Mouse (Mus musculus): ENCODE measurements at regions not wholly inside any gene's neighbourhood (a gene's known extent, or its start where the extent isn't known, plus 50 kb on each side); places are given as distances from the start of the nearest gene placed in this dataset.

DNA sequence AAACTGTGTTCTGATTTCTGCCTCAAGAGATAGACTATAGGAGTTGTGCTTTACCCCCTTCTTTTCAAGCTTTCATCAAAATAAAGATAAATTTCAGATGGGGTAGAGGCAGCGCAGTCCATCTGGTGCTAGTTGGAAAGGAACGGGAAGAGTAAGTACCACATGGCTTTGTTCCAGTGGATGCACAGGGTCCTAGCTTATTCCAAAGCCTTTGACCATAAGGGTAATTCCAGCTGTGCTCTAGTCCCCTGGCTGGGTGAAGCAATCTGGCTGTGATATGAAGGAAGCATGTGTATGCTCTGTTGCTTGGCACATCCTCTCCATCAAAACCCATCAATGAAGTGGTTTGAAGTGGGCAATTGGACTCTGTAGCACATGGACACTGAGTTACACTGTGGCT, 155.6 kb downstream of the 1190002N15Rik start:
- CTCF ChIA-PET: no interaction called here

DNA sequence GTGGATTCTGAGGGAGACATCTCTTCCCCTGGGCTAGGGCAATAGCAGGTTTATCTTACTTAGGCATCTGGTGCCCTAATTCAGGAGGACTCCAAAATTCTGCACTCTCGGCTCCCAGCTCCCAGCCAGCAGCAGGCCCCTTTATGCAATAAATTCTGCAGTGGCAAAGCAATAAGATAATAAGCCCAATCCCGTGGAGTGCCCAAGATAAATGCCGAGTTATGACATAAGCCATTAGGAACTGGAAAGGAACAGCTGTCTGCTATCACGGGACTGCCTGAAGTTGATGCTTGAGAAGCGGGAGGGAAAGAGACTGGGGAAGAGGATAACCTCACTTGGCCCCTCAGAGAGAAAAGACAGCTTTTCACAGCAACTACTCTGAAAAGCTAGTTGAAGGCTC, 159.0 kb downstream of the 1190002N15Rik start:
- CTCF ChIA-PET: no interaction called here

DNA sequence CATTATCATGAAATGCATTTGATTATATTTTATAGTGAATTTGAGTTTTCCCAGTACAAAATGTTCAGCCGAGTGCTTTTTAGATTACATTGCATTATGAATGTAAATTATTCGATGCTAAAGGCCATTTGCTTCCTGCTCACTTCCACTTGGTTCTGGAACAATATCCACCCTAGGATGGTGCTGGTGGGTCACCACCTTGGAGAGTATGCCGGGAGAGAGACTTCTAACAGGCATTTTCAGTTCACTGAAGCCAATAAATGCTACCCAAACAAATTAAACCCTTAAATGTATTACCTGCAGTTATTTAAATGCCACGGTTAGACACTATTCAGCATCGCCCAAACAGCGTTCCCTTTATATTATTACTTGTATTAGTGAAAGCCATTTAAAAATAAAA, 159.6 kb downstream of the 1190002N15Rik start:
- CTCF ChIA-PET: no interaction called here

DNA sequence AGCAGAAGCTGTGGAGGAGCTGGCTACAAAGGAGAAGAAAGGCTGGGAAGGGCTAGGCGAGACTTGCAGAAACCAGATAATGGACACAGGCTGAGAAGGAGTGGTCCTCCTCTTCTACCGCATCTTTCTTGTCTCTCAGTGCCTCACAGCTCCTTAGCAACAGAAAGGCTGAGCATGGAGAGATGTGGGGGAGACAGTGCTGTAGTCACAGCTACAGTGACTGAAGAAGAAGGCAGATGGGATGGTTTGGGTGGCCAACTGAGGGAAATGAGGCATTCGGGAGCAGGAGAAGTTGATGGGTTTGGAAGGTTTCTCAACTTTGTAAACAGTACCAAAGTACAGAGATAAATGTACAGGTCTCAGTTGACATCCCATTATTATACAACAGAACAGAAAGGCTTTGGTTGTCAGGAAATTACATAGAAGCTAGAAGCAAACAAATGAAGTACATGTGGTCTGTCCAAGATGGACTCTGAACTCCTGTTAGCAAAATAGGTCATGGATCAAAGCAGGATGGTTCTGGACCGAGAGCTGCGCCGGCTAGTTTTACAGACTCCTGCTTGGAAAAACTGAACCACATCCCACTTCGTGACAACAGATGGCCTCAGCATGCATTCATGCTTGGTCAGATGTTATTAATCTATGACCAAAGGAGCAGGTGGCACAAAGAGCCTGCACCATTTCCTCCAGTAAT, 160.4 kb downstream of the 1190002N15Rik start:
- CTCF ChIA-PET: no interaction called here

DNA sequence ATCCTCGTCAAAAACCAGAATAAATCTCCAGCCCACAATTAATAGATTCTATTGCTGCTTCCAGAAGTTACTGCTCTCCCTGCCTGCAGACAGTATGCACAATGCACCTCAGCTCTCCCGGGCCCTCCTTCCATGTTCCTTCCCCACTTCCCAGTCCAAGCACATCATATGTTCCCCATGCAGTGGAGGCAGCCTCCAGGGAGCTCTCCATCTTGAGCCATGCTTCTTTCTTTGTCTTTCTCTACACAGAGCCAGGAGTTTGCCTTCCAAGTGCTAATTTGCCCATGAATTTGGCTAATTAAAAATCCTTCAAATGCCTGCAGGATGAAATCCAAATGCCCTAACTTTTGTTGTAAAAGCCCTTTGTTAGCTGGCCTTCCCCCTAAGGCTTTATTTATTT, 166.9 kb downstream of the 1190002N15Rik start:
- CTCF ChIA-PET: no interaction called here

DNA sequence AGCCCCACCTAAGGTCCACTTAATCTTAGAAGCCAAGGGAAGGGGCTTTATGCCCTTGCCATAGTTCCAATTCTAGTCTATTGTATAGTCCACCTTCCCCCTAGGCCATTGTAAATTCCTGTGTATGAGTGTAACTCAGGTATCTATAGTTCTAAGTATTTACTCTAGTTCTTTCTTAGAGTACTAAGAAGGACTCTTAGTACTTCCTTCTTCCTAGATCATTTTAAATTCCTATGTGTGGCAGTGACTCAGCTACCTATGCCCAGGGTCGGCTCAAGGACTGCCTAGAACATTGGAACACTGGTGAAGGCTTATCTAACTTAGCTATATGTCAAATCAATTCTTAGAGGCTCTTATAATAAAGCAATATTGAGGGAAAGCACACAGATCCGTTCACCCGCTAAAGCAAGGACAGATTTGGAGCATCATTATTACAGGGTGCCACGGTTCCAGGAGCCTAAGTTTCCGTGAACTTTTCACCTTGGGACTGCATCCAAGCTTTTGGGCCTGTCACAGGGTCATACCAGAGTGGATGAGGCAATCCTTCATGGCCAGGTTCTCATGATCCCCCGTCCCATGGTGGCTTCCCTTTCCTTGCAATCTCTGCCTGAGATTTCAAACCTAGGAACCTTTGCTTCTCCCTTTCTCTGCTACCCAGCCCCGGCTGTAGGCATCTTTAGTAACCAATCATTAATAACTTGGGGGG, 169.5 kb downstream of the 1190002N15Rik start:
- CTCF ChIA-PET: no interaction called here

DNA sequence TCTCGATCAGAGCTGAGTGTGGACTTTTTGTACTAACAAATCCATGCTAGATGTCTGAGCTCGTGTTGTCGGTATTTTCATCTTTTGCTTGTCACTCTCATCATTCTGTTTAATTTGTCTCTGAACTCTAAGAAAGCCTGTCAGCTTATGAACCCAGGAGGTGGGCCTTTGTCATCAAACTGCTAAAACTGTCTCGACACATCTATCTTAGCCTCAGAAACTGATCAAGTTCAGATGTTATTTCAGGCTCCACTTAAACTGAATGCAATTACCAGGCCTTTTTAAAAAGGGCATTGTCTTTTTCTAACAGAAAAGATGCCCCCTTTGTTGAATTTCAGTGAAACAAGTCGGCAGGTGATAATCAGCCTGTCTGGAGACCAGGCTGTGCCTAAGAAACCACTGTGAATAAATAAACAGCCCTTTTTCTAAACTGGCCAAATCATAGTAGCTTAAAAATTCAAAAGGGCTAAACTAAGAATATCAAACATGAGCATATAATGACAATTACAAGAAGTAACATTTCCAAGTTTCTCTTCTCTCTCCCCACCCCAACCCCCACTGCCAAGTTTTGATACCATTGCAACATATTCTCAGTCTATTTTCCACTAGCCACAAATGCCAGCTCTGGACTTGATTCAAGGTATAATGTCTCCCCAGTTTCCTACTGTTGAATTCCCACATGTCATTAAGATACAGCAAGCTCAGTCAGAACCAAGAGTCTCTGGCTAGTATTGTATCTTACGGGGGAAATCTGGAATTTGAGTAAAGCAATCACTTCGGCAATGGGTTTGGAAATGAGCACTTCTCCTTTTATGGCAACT, 175.8 kb downstream of the 1190002N15Rik start:
- CTCF ChIA-PET: no interaction called here

DNA sequence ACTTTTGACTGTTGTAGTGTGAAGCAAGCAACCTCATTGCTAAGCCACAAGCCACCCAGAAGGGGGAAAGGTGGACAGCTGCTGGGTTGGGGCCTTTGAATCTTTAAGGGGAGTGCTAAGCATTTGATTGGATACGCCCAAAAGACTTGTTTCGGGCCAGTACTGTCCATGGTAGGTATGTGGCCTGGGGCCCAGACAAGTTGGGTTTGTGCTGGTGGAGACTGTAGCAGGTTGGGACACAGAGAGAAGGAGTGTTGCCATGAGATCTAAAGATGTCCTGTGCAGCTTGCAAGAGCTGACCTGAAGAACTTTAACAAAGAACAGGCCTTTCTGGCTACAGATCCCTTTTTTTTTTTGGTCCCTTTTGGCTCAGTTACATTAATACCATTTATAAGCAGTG, 176.9 kb downstream of the 1190002N15Rik start:
- CTCF ChIA-PET: no interaction called here

DNA sequence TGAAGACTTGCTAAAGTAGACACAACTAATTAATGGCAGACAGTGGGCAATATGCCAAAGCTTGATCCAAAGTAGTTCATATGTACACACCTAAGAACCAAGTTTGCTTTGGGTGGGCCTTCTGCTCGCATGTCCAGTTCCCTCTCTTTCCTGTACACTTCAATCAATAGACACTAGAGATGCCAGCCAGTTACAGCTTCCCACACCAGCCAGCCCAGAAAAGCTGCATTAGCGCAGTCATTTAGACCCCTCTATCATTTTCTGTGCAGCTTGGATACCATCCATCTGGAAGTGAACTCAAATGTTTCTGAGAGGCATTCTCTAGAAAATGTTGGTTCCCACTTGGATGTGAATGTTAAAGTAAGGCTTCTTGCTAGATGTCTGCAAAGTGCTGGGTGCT, 179.7 kb downstream of the 1190002N15Rik start:
- CTCF ChIA-PET: no interaction called here

DNA sequence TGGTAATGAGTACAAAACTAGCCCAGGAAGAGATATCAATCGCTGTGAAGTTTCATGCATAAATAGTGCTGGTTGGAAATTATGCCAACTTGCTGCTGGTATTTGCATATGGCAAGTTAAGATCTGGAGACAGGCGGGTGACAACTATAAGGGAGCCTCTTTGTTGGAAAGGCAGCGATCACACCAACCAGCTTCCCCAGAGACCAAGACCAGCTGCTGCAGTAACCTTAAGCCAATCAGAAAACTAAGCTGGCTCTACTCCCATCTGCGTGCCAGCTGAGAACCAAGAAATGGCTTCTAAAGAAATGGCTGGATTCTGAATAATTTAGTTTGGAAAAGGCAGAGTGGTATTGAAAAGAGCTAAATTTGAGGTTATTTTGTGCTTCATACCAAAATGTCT, 195.9 kb downstream of the 1190002N15Rik start:
- CTCF ChIA-PET: no interaction called here

DNA sequence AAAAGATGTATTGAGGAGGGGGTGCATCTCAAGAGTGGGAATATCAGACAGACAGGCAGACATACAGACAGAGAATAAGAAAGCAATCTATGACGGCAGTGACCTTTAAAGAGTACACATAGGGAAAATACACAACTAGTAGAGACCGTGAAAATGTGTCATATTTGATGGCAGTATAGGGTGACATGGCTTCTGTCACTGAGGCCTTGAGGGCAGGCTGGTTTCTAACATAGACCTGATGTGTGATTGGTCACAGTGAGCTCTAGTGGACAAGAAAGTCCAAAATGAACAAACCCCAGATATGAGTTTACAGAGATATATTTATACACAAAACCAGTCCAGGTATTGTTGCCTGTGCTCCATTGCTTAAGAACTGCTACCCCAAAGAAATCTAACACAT, 196.3 kb downstream of the 1190002N15Rik start:
- CTCF ChIA-PET: no interaction called here

DNA sequence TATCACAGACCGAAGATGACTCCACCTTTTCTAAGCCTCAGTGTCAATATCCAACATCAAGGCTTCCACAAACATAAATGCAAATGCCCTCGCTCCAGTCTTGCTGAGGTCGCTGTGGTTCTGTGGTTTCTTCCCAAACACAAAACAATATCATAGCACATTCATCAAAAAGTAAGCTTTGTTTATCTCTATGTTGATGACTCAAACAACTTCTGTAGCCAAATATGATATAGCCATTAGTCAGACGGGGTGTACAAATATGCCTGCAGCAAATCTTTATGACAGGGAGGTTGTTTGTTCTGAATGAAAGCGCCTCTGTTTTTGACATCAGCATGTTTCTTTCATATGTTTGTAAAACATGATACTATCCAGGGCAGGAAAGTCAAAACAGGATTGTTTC, 204.4 kb downstream of the 1190002N15Rik start:
- CTCF ChIA-PET: no interaction called here

DNA sequence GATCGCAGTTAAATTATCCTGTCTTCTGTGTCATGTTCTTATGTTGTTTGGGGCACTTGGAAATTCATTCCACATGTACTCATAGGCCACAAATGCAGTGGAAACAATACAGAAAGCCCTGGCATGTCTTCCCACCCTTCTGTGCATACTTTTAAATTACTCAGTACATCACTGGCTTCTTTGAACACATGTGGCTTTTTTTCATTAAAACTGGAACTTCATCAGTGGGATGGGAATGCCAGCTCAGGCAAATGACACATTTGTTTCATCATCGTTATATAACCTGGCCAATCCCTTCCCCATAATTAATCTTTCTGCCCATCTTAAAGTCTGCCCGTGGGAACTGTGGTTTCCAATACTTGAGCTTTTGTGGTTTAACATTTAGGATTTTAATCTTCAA, 214.9 kb downstream of the 1190002N15Rik start:
- CTCF ChIA-PET: no interaction called here

DNA sequence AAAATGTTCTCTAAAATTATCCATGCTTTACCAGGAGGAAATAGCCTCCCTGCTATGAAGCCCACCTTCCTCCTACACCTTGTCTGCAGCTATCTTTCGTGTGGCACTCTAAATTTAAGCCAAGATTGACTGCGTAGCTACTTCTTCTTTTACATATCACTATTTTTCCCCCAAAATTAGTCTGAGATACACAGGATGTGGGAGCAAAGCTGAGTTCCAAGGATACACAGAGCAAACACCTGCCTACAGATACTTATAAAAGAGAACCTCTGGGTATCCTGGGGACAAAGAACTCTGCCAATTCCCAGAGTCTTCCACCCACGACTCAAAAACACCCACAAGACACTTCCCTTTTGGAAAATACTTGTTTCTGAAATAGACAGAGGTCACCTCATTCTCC, 235.3 kb downstream of the 1190002N15Rik start:
- CTCF ChIA-PET: no interaction called here

DNA sequence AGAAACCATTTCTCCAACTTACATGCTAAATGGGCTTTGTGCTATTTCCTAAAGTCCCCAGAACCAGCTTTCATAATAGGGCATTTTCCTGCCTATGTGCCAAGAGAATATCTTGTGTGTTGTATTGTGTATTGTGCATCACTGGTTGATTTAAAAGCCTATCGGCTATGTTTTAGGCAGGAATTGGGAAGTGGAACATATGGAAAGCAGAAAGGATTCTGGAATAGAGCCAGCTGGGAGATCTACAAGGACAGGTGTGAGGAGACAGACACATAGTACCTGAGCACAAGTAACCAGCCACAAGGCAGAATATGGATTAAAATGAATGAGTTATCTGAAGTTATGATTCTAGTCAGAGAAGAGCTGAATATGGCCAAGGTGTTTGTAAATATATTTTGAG, 236.0 kb downstream of the 1190002N15Rik start:
- CTCF ChIA-PET: no interaction called here

DNA sequence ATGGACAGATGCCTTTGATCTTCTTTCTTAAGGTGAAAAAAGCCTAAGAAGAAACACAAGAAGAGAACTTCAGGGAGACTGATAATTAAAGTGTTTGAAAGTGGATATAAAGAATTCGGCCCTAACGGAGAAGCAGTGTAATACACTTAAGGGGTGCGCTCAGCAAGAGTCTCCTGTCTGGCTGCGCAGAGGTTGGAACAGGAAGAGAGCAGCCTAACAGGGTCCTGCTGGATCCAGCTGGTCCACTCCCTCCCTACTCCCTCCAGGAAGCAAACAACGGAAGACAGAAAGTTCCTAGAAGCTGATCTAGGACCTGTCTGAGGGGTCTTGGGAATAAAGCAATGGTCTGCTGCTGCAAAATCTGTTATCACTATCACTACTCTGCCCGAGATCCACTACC, 242.4 kb downstream of the 1190002N15Rik start:
- CTCF ChIA-PET: no interaction called here

DNA sequence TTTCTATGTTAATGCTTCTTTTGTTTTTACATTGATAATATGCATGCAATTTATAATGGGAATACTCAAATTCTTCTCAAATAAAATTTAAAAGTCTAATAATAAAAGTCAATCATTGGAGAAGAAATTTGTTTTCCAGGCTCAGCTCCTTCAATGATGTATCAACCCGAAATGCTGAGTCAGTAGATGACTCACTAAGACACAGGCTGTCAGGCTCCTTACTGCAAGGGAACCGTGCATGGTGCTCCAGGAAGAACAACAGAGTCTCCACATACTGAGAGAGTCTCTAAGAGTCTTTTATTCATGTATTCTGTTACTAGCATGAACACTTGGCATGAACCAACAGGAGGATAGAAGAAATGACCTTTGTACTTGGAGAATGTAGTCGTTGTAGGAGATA, 245.7 kb downstream of the 1190002N15Rik start:
- CTCF ChIA-PET: no interaction called here

DNA sequence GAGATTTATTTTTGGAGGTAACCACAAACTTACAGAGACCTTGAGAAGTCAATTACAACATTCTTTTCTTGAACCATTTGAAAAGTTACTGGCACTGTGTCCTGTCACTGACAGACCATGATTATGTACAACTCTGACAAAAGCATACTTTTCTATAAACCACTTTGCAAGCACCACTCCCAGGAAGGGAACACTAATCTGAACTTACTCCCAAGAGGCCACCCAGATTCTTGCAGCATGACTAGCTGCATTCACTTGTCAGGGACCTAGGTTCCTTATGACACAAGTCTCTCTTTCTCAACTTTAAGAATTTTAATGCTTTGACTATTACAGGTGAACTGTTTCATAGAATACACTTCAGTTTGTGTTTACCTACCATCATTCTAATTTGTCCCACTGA, 248.3 kb downstream of the 1190002N15Rik start:
- CTCF ChIA-PET: no interaction called here

DNA sequence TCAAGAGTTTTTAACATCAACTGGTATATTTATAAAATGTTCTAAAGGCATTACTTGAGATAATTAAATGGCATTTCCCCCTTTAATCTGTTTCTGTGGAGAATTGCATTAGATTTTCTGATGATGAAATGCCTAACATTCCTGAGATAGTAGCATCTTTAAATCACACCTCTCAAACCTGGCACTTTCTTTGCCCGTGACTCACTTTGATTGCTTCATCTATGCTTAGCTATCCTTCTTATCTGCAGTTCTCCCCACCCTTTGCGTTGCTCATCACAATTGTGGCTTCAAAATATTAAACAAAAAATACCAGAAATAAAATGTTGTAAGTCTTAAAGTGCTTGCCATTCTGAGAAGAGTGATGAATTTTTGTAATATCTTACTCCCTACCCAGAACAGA, 250.3 kb downstream of the 1190002N15Rik start:
- CTCF ChIA-PET: no interaction called here

DNA sequence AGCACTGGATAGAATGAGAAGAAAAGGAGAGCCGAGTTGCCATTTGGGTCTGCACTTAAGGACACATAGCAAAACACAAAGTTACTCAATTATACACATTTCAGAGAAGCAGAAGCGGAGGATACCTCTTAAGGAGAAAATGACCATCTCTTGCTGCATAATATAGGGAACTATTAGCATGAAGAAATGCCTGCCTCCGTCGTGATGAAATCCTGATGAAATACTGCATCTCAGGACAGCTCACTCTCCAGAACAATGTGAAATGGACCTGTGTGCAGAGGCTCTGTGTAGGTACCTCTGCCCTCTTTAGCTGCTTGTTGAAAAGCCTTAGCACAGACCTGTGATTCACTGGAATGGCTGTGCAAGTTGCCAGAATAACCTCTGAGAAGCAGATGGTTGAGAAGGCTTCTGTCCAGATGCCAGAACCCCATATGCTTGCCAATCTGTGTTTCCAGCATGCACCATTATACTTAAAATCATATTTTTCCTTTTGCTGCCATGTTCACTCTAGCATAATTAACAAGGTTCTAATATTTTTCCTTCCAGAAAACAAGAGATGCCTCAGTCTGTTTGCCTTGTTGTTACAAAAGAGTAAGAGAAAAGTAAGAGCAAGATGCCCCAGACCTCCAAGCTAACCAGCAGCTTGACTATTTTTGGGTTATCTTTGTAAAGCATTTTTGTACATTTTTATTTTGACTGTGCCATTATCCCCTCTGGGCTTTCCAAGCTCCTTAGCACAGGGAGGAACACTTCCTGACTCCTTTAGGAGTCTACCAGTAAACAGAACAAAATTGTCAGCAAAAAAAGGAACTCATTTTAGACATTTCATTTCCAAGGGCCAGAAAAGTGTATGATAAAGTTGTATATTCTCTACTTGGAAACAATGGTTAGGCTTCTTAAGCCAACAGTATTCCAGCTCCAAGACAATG, 259.0 kb downstream of the 1190002N15Rik start:
- CTCF ChIA-PET: interaction anchor here (0.5 kb wide), 1 partner anchor 1005 kb away, joined by 3 read pairs; no protein-coding TSS in a partner anchor

DNA sequence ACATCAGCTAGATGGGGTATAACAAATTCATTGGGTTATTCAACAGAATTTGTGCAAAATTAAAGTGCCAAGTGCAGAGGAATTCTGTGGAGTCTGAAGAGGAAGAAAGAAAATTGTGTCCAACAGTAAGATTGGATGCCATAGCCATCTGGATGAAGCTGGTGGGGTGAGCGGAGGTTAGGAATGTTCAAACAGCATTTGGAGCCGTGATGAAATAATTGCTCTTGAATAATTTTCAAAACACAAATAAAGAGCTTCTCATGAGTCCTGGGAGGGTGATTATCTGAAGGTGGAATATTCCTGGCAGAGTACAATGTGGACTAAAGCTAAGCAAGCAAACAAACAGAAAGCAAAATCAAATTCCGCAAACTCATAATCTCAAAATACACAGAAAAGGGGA, 260.8 kb downstream of the 1190002N15Rik start:
- CTCF ChIA-PET: no interaction called here

DNA sequence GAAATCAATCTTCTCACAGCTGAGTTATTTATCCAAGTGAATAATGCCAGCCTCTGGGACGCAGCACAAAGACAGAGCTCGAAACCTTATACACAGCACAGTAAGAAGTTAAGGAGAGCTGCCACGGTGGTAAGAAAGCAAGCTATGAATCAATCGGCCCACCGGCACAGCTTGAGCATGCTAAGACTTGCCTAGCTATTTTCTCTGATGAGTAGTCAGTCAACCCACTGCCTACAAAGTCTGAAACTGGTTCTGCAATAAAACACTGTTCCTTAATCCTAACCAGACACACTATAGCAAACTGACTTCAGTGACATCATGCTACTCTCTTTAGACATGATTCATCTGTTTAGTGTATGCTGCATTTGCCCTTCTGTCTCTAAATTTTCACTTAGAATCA, 268.7 kb downstream of the 1190002N15Rik start:
- CTCF ChIA-PET: no interaction called here

All from spleen, embryonic (tissue).